Mouse (Mus musculus): ENCODE measurements around the gene Scd4. TPM values are rescaled to one million over a fixed set of nuclear protein-coding genes. Genes with fewer than 3 reads are reported as not detected.
A peak's percentile ranks its signal among the peaks of the same experiment; 100 is the strongest.

Gene Scd4
- polyA plus RNA-seq, 1 experiment from 2014 or later = 0.16 TPM

Small RNA genes lying within 50 kb of the gene (microRNA-seq; reads per million reads assigned to microRNA genes)
- gene Mir5114 (ENCODE audit: borderline number of aligned reads) = 22.2 reads per million, percentile 33 among the genes with 10 or more reads in this experiment

Other genes starting within 250 kb of the Scd4 start
- 42.2 and 44.4 TPM in 2 replicates for gene Chuk, start 225.6 kb upstream of the Scd4 start, polyA plus RNA-seq (2014; fragmentation: Nextera tagmentation; extraction: Ambion mirVana)
- gene Cwf19l1, start 197.2 kb upstream of the Scd4 start, polyA plus RNA-seq (2014; fragmentation: Nextera tagmentation; extraction: Ambion mirVana) = 39.7 and 42.3 TPM in 2 replicates
- gene Bloc1s2, start 186.6 kb upstream of the Scd4 start, polyA plus RNA-seq (2014; fragmentation: Nextera tagmentation; extraction: Ambion mirVana) = 83.3 and 93.0 TPM in 2 replicates
- gene Pkd2l1, start 140.7 kb upstream of the Scd4 start, polyA plus RNA-seq (2014; fragmentation: Nextera tagmentation; extraction: Ambion mirVana) = not detected in 2 replicates
- not detected in 2 replicates for gene Scd3, start 129.8 kb upstream of the Scd4 start, polyA plus RNA-seq (2014; fragmentation: Nextera tagmentation; extraction: Ambion mirVana)
- gene Scd2, start 39.4 kb upstream of the Scd4 start, polyA plus RNA-seq (2014; fragmentation: Nextera tagmentation; extraction: Ambion mirVana) = 212 and 231 TPM in 2 replicates
- 11.0 and 12.0 TPM in 2 replicates for gene Scd1, start 74.8 kb downstream of the Scd4 start, polyA plus RNA-seq (2014; fragmentation: Nextera tagmentation; extraction: Ambion mirVana)
- gene Wnt8b, start 160.4 kb downstream of the Scd4 start, polyA plus RNA-seq (2014; fragmentation: Nextera tagmentation; extraction: Ambion mirVana) = not detected in 2 replicates
- 0.55 and 0.58 TPM in 2 replicates for gene Sec31b, start 212.8 kb downstream of the Scd4 start, polyA plus RNA-seq (2014; fragmentation: Nextera tagmentation; extraction: Ambion mirVana)
- gene Gm20538, start 219.7 kb downstream of the Scd4 start, polyA plus RNA-seq (2014; fragmentation: Nextera tagmentation; extraction: Ambion mirVana) = not detected in 2 replicates
- gene Ndufb8, start 222.3 kb downstream of the Scd4 start, polyA plus RNA-seq (2014; fragmentation: Nextera tagmentation; extraction: Ambion mirVana) = 488 and 497 TPM in 2 replicates
- 19.7 and 22.4 TPM in 2 replicates for gene Hif1an, start 229.8 kb downstream of the Scd4 start, polyA plus RNA-seq (2014; fragmentation: Nextera tagmentation; extraction: Ambion mirVana)

Data from liver, embryonic 11.5 days (tissue).